Mouse (Mus musculus): ENCODE measurements around the gene Grm5.

GRCm38 (mm10) chr7:87937415-87937814 lies 353.4 kb downstream of the Grm5 start:
- TF ChIP-seq CTCF (IDR thresholded peaks at IDR 0.05; ENCODE audit: low read depth) (no peak), EP300 (IDR thresholded peaks at IDR 0.05; ENCODE audit: low read depth) (no peak)
